Mouse (Mus musculus) spleen, adult 18-20 months (tissue): Measurements from ENCODE around the gene Cyp4a29.
"Not testable (repeated sequence)": the region's sequence is repeated elsewhere in the genome, so short reads cannot be mapped to it uniquely, and the experiment has no call there.

ENCODE experiments used
- DNase-seq, 2 experiments: peaks; one replicate each; pipeline ENCODE4 v3.0.0; 2022; ENCODE audit warnings: mixed read lengths in 2 of 2

Gene Cyp4a29

GRCm38 (mm10) chr4:115241784-115242183, at the start of gene Cyp4a29:
Gene Cyp4a29 (plus strand): TSS chr4:115242084.
- no peak for DNase-seq

- DNase-seq, result not testable (repeated sequence)
Measured at GRCm38 (mm10) chr4:115232901-115233300, 9.0 kb upstream of the Cyp4a29 start.

GRCm38 (mm10) chr4:115236462-115237096, 5.3 kb upstream of the Cyp4a29 start:
- no peak for DNase-seq

GRCm38 (mm10) chr4:115264687-115265569, 23.0 kb downstream of the Cyp4a29 start:
- DNase-seq, result not testable (repeated sequence)

GRCm38 (mm10) chr4:115278215-115278982, 36.5 kb downstream of the Cyp4a29 start:
- not testable (repeated sequence) for DNase-seq

- DNase-seq, result no peak
Measured at GRCm38 (mm10) chr4:115280342-115280741, 38.5 kb downstream of the Cyp4a29 start.

GRCm38 (mm10) chr4:115280779-115281178, 38.9 kb downstream of the Cyp4a29 start:
- not testable (repeated sequence) for DNase-seq

- DNase-seq, result not testable (repeated sequence)
Measured at GRCm38 (mm10) chr4:115281231-115281767, 39.4 kb downstream of the Cyp4a29 start.

- not testable (repeated sequence) for DNase-seq
Measured at GRCm38 (mm10) chr4:115298746-115299145, 56.9 kb downstream of the Cyp4a29 start, which contains the start of gene Cyp4a12a. Gene Cyp4a12a (plus strand): TSS chr4:115299046.
